Mouse (Mus musculus) myocyte (in vitro differentiated cells): ENCODE data around the gene Hjurp. TPM values are rescaled to one million over a fixed set of nuclear protein-coding genes. Genes with fewer than 3 reads are reported as not detected.

ENCODE experiments used
- H3K27me3 ChIP-seq: one replicate; pipeline ENCODE4 v1.6.1; 2011; ENCODE audit not compliant: control insufficient read depth, insufficient read depth, insufficient read length
- H3K36me3 ChIP-seq: one replicate; pipeline ENCODE4 v1.6.1; 2011; ENCODE audit not compliant: control insufficient read depth, insufficient read depth
- H3K4me2 ChIP-seq: one replicate; pipeline ENCODE4 v1.6.1; 2011; ENCODE audit warnings: low read depth, control low read depth
- H3K4me3 ChIP-seq: one replicate; pipeline ENCODE4 v1.5.1; 2011; ENCODE audit warnings: mild to moderate bottlenecking, control low read depth, moderate library complexity
- H3K79me2 ChIP-seq: one replicate; pipeline ENCODE4 v1.6.1; 2011; ENCODE audit not compliant: control insufficient read depth, insufficient read depth
- H3ac ChIP-seq: one replicate; pipeline ENCODE4 v1.6.1; 2011; ENCODE audit not compliant: control insufficient read depth, insufficient read length
- CEBPB ChIP-seq: IDR thresholded peaks from 2 replicates; pipeline ENCODE4 v1.6.1; 2011; ENCODE audit warnings: mild to moderate bottlenecking, moderate library complexity; ENCODE audit not compliant: poor library complexity, insufficient read depth, severe bottlenecking
- E2F4 ChIP-seq: IDR thresholded peaks from one replicate; pipeline ENCODE4 v1.6.1; 2011; ENCODE audit warnings: mild to moderate bottlenecking, control low read depth, moderate library complexity; ENCODE audit not compliant: insufficient read depth
- MAX ChIP-seq: IDR thresholded peaks from one replicate; pipeline ENCODE4 v1.6.1; 2011; ENCODE audit warnings: low read depth, mild to moderate bottlenecking, control low read depth
- MYOD1 ChIP-seq, 3 experiments: IDR thresholded peaks; one replicate each; pipeline ENCODE4 v1.6.1; 2011; ENCODE audit warnings: control low read depth in 2 of 3, low read depth in 2 of 3, mild to moderate bottlenecking in 2 of 3, moderate library complexity in 1 of 3; ENCODE audit not compliant: insufficient read length in 2 of 3, control insufficient read depth in 1 of 3
- MYOG ChIP-seq, 3 experiments: IDR thresholded peaks; one replicate each; pipeline ENCODE4 v1.6.1; 2011; ENCODE audit warnings: control low read depth in 2 of 3, low read depth in 2 of 3, mild to moderate bottlenecking in 2 of 3; ENCODE audit not compliant: insufficient read length in 2 of 3, control insufficient read depth in 1 of 3, insufficient read depth in 1 of 3
- POLR2A ChIP-seq: IDR thresholded peaks from one replicate; pipeline ENCODE4 v1.6.1; 2011; ENCODE audit warnings: low read depth, mild to moderate bottlenecking, control low read depth, moderate library complexity; ENCODE audit not compliant: insufficient read length
- POLR2AphosphoS2 ChIP-seq: IDR thresholded peaks from one replicate; pipeline ENCODE4 v1.6.1; 2011; ENCODE audit warnings: low read depth, control low read depth; ENCODE audit not compliant: insufficient read length
- REST ChIP-seq: IDR thresholded peaks from one replicate; pipeline ENCODE4 v1.6.1; 2011; ENCODE audit warnings: mild to moderate bottlenecking, control low read depth, moderate library complexity; ENCODE audit not compliant: insufficient read depth, insufficient read length
- SRF ChIP-seq: IDR thresholded peaks from one replicate; pipeline ENCODE4 v1.6.1; 2011; ENCODE audit warnings: low read depth; ENCODE audit not compliant: control insufficient read depth, insufficient read length
- TCF12 ChIP-seq: IDR thresholded peaks from one replicate; pipeline ENCODE4 v1.6.1; 2011; ENCODE audit warnings: mild to moderate bottlenecking, control low read depth; ENCODE audit not compliant: poor library complexity, insufficient read depth, severe bottlenecking
- TCF3 ChIP-seq: IDR thresholded peaks from one replicate; pipeline ENCODE4 v1.6.1; 2011; ENCODE audit warnings: low read depth, control low read depth; ENCODE audit not compliant: insufficient read length
- USF1 ChIP-seq: IDR thresholded peaks from one replicate; pipeline ENCODE4 v1.6.1; 2011; ENCODE audit warnings: low read depth, mild to moderate bottlenecking, control low read depth, moderate library complexity
- polyA plus RNA-seq: library from polyadenylated mRNA; unstranded; fragments of >200 nt; fragmentation: generic; extraction: Trizol; gene quantifications from one replicate; pipeline ENCODE4 v1.2.1, GENCODE M21; 2012; ENCODE audit warnings: missing spikeins

Gene Hjurp
- polyA plus RNA-seq, 1 experiment, result 37.7 TPM

DNA sequence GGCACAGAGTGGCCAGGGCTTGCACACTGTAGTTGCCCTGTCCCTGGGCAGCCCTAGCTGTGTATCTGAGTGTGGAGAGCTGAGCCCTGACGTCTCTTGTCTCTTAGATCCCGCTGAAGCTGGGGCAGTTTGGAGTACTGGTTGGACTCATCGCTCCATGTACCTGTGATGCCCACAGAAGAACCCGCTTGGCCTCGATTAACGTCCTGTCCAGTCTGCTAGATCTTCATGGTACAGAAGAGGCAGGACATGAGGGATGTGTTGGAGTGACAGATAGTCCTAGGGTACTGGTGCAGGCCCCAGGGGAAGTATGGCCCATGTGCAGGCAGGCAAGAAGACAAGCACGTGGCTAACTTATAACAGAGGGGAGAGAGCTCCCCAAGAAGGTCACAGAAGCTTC lies 27.8 kb downstream of the Hjurp start:
- TF ChIP-seq USF1 (no peak), REST (no peak), TCF3 (no peak), SRF (no peak), MYOG (IDR thresholded peaks at IDR 0.05; ENCODE audit: control insufficient read depth in 1 of 3, insufficient read depth in 1 of 3, insufficient read length in 2 of 3, low read depth in 2 of 3) (no peak), E2F4 (no peak), POLR2AphosphoS2 (no peak), MYOD1 (IDR thresholded peaks at IDR 0.05; ENCODE audit: control insufficient read depth in 1 of 3, insufficient read length in 2 of 3, low read depth in 2 of 3) (no peak), POLR2A (no peak), MAX (no peak), TCF12 (no peak), CEBPB (no peak)
- no peak overlapping the region for H3K4me2 ChIP-seq
- H3K36me3 ChIP-seq, result no peaks in the 10 kb centered on the region
- no peak overlapping the region for H3K4me3 ChIP-seq
- peaks cover 8% of the 10 kb centered on the region for H3K27me3 ChIP-seq
- H3K79me2 ChIP-seq, result no peaks in the 10 kb centered on the region
- H3ac ChIP-seq, result no peak overlapping the region

DNA sequence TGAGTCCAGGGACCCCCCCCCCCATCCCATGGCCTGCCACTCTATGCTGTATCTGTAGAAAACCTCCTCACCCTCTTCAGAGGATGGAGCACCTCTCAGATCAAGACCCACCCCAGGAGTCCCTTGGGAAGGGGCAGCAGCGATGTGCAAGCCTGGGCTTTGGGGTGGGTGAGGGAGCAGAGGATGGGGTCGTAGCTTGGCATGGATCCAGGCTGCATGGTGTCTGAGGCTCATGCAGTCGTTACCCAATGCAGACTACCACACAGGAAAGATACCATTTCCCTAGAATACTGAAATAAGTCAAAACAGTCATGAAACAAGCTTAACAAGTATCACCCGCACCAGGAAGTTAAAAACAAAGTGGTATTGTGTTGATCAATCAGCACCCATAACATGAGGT lies 28.8 kb downstream of the Hjurp start:
- H3K79me2 ChIP-seq, result no peaks in the 10 kb centered on the region

GRCm38 (mm10) chr1:88247660-88248059 lies 29.8 kb downstream of the Hjurp start:
- no peaks in the 10 kb centered on the region for H3K79me2 ChIP-seq
- peaks cover 12% of the 10 kb centered on the region for H3K27me3 ChIP-seq
- no peak overlapping the region for H3ac ChIP-seq
- no peak overlapping the region for H3K4me2 ChIP-seq
- H3K36me3 ChIP-seq, result no peaks in the 10 kb centered on the region
- TF ChIP-seq POLR2AphosphoS2 (no peak), MYOD1 (IDR thresholded peaks at IDR 0.05; ENCODE audit: control insufficient read depth in 1 of 3, insufficient read length in 2 of 3, low read depth in 2 of 3) (no peak), E2F4 (no peak), MAX (no peak), USF1 (no peak), POLR2A (no peak), MYOG (IDR thresholded peaks at IDR 0.05; ENCODE audit: control insufficient read depth in 1 of 3, insufficient read depth in 1 of 3, insufficient read length in 2 of 3, low read depth in 2 of 3) (no peak), CEBPB (no peak), SRF (no peak), TCF12 (no peak), TCF3 (no peak), REST (no peak)
- H3K4me3 ChIP-seq, result no peak overlapping the region

More for the DNA sequence above, 28.8 kb downstream of the Hjurp start:
- peaks cover 8% of the 10 kb centered on the region for H3K27me3 ChIP-seq
- no peak overlapping the region for H3K4me2 ChIP-seq
- H3K36me3 ChIP-seq, result no peaks in the 10 kb centered on the region
- no peak overlapping the region for H3ac ChIP-seq
- TF ChIP-seq MYOG (IDR thresholded peaks at IDR 0.05; ENCODE audit: control insufficient read depth in 1 of 3, insufficient read depth in 1 of 3, insufficient read length in 2 of 3, low read depth in 2 of 3) (no peak), TCF3 (no peak), E2F4 (no peak), POLR2A (no peak), MYOD1 (IDR thresholded peaks at IDR 0.05; ENCODE audit: control insufficient read depth in 1 of 3, insufficient read length in 2 of 3, low read depth in 2 of 3) (no peak), CEBPB (no peak), POLR2AphosphoS2 (no peak), SRF (no peak), USF1 (no peak), MAX (no peak), REST (no peak), TCF12 (no peak)
- no peak overlapping the region for H3K4me3 ChIP-seq

GRCm38 (mm10) chr1:88246386-88246785 lies 31.0 kb downstream of the Hjurp start:
- peaks cover 14% of the 10 kb centered on the region for H3K27me3 ChIP-seq
- no peaks in the 10 kb centered on the region for H3K36me3 ChIP-seq
- no peak for TF ChIP-seq E2F4
- no peak for TF ChIP-seq CEBPB
- no peak for TF ChIP-seq REST
- TF ChIP-seq MYOD1 (IDR thresholded peaks at IDR 0.05; ENCODE audit: control insufficient read depth in 1 of 3, insufficient read length in 2 of 3, low read depth in 2 of 3), result no peak
- TF ChIP-seq SRF, result no peak
- TF ChIP-seq USF1, result no peak
- no peak for TF ChIP-seq POLR2AphosphoS2
- TF ChIP-seq TCF3, result no peak
- no peak for TF ChIP-seq MYOG (IDR thresholded peaks at IDR 0.05; ENCODE audit: control insufficient read depth in 1 of 3, insufficient read depth in 1 of 3, insufficient read length in 2 of 3, low read depth in 2 of 3)
- TF ChIP-seq MAX, result no peak
- TF ChIP-seq POLR2A, result no peak
- no peak for TF ChIP-seq TCF12
- H3K4me2 ChIP-seq, result no peak overlapping the region
- H3K4me3 ChIP-seq, result no peak overlapping the region
- no peaks in the 10 kb centered on the region for H3K79me2 ChIP-seq
- H3ac ChIP-seq, result no peak overlapping the region

- Histone ChIP-seq H3K79me2 (no peaks in the 10 kb centered on the region), H3K4me3 (no peak overlapping the region), H3ac (no peak overlapping the region), H3K27me3 (peaks cover 10% of the 10 kb centered on the region), H3K36me3 (no peaks in the 10 kb centered on the region), H3K4me2 (no peak overlapping the region)
- no peak for TF ChIP-seq POLR2AphosphoS2
- TF ChIP-seq MAX, result no peak
- TF ChIP-seq MYOD1 (IDR thresholded peaks at IDR 0.05; ENCODE audit: control insufficient read depth in 1 of 3, insufficient read length in 2 of 3, low read depth in 2 of 3), result no peak
- TF ChIP-seq SRF, result no peak
- no peak for TF ChIP-seq TCF3
- TF ChIP-seq E2F4, result no peak
- TF ChIP-seq MYOG (IDR thresholded peaks at IDR 0.05; ENCODE audit: control insufficient read depth in 1 of 3, insufficient read depth in 1 of 3, insufficient read length in 2 of 3, low read depth in 2 of 3), result no peak
- TF ChIP-seq TCF12, result no peak
- TF ChIP-seq CEBPB, result no peak
Observed at GRCm38 (mm10) chr1:88245881-88246280, 31.6 kb downstream of the Hjurp start.
